Mouse (Mus musculus): ENCODE measurements at regions not wholly inside any gene's neighbourhood (a gene's known extent, or its start where the extent isn't known, plus 50 kb on each side); places are given as distances from the start of the nearest gene placed in this dataset.
"Not testable (repeated sequence)": the region's sequence is repeated elsewhere in the genome, so short reads cannot be mapped to it uniquely, and the experiment has no call there.

DNA sequence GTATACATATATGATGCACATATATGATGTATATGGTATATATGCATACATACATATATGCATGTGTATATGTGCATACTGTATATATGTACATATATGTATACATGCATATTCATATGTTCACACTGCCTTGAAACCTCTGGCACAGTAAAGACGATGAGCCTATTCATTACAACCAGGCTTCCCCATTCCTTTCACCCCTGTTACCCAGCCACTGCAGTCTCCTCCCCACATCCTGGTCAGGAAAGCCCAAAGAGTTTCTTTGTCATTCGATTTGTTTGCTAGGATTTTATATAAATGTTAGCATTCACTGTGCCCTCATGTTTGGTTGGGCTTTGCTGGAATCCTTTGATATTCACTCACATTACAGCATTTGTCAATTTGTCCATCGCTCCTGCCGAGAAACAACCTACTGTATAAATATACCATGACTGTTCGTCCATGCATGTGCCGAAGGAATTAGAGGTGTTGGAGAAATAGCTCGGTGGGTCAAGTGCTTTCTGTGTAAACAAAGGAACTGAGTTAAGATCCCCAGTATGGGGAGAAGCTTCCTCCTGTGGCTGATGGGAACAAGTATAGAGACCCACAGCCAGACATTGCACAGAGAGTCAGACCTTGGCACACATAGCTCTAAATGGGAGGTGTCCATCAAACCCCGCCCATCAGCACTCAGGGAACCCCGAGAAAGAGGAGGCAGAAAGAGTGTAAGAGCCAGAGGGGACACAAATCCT, 81.0 kb upstream of the Dars start:
- H3K27ac ChIP-seq, result no peak overlapping the region
- 35% methylated on average over 9 of the region's 9 CpGs for WGBS
- no peak for ATAC-seq (ENCODE audit: insufficient read depth, low FRiP score, low read depth)
- no peaks in the 10 kb centered on the region for H3K9me3 ChIP-seq
- no peak overlapping the region for H3K9ac ChIP-seq
- H3K36me3 ChIP-seq, result no peaks in the 10 kb centered on the region
- H3K4me2 ChIP-seq, result no peak overlapping the region
- H3K27me3 ChIP-seq (replicated peaks), result no peaks in the 10 kb centered on the region
- no peak overlapping the region for H3K4me3 ChIP-seq (replicated peaks)
- no peaks in the 10 kb centered on the region for H3K4me1 ChIP-seq

DNA sequence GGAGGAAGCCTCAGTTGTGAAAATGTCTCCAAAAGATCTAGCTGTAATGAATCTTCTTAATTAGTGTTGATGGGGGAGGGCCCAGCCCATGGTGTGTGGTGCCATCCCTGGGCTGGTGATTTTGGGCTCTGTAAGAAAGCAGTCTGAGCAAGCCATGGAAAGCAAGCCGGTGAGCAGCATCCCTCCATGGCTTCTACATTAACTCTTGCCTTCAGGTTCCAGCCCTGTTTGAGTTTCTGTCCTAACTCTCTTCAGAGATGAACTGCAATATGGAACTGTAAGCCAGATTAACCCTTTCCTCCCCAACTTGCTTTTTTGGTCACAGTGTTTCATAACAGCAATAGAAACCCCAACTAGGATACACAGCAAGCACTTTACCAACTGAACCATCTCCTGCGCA, 75.1 kb upstream of the Dars start:
- H3K4me2 ChIP-seq, result no peak overlapping the region
- no peaks in the 10 kb centered on the region for H3K4me1 ChIP-seq
- no peaks in the 10 kb centered on the region for H3K9me3 ChIP-seq
- no peak overlapping the region for H3K9ac ChIP-seq
- no peak overlapping the region for H3K27ac ChIP-seq
- no peaks in the 10 kb centered on the region for H3K27me3 ChIP-seq (replicated peaks)
- no peak for ATAC-seq (ENCODE audit: insufficient read depth, low FRiP score, low read depth)
- no peak overlapping the region for H3K4me3 ChIP-seq (replicated peaks)
- no peaks in the 10 kb centered on the region for H3K36me3 ChIP-seq
- 95% methylated on average over 2 of the region's 2 CpGs for WGBS

DNA sequence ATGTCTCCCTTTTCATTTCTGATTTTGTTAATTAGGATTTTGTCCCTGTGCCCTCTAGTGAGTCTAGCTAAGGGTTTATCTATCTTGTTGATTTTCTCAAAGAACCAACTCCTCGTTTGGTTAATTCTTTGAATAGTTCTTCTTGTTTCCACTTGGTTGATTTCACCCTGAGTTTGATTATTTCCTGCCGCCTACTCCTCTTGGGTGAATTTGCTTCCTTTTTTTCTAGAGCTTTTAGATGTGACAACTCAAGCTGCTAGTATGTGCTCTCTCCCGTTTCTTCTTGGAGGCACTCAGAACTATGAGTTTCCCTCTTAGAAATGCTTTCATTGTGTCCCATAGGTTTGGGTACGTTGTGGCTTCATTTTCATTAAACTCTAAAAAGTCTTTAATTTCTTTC, 70.0 kb upstream of the Dars start:
- not testable (repeated sequence) for H3K36me3 ChIP-seq; H3K4me1 ChIP-seq; H3K27me3 ChIP-seq (replicated peaks); H3K4me3 ChIP-seq (replicated peaks); H3K9ac ChIP-seq; H3K4me2 ChIP-seq; H3K27ac ChIP-seq; H3K9me3 ChIP-seq; ATAC-seq (ENCODE audit: insufficient read depth, low FRiP score, low read depth)
- WGBS, result 76% methylated on average over 4 of the region's 4 CpGs

DNA sequence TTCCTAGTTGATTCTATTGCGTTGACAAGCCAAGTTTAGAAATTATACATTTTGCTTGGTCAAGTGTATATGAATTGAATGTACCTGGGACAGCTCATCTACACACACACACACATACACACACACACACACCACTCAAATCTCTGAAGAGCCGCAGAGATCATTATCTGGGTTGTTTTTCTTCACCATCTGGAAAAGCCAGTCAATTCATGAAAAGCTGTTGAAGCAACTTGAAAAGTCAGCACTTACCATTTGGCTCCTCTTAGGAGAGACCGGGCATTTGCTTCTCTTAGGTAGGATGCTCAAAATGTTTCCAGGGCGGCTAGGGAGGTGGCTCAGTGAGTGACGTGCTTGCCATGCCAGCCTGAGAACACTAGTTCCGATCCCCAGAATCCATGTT, 61.2 kb upstream of the Dars start:
- no peak for ATAC-seq (ENCODE audit: insufficient read depth, low FRiP score, low read depth)
- Histone ChIP-seq H3K27ac (no peak overlapping the region), H3K36me3 (no peaks in the 10 kb centered on the region), H3K9ac (no peak overlapping the region), H3K4me2 (no peak overlapping the region), H3K27me3 (replicated peaks) (no peaks in the 10 kb centered on the region), H3K4me1 (no peaks in the 10 kb centered on the region), H3K4me3 (replicated peaks) (no peak overlapping the region), H3K9me3 (no peaks in the 10 kb centered on the region)
- WGBS, result 73% methylated on average over 6 of the region's 6 CpGs

DNA sequence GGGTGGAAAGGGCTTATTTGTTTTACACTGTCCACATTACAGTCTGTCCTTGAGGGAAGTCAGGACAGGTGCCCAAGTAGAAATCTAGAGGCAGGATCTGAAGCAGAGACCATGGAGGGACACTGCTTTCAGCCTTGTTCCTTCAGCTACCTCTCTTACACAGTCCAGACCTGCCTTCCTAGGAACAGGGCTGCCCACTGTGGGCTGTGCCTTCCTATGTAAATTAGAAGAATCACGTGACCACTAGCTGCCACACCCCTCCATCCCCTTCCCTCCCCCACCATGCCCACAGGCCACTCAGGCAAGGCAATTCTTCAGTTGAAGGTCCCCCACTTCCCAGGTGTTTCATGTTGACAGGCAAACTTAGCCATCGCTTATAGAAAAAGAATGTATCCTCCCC, 60.5 kb upstream of the Dars start:
- Histone ChIP-seq H3K4me1 (0 out of 2 replicates have a peak, but pooled peaks cover under 1% of the 10 kb centered on the region), H3K9ac (no peak overlapping the region), H3K4me3 (replicated peaks) (no peak overlapping the region), H3K36me3 (no peaks in the 10 kb centered on the region), H3K27me3 (replicated peaks) (no peaks in the 10 kb centered on the region), H3K4me2 (no peak overlapping the region), H3K27ac (no peak overlapping the region), H3K9me3 (no peaks in the 10 kb centered on the region)
- 77% methylated on average over 2 of the region's 2 CpGs for WGBS
- no peak for ATAC-seq (ENCODE audit: insufficient read depth, low FRiP score, low read depth)

DNA sequence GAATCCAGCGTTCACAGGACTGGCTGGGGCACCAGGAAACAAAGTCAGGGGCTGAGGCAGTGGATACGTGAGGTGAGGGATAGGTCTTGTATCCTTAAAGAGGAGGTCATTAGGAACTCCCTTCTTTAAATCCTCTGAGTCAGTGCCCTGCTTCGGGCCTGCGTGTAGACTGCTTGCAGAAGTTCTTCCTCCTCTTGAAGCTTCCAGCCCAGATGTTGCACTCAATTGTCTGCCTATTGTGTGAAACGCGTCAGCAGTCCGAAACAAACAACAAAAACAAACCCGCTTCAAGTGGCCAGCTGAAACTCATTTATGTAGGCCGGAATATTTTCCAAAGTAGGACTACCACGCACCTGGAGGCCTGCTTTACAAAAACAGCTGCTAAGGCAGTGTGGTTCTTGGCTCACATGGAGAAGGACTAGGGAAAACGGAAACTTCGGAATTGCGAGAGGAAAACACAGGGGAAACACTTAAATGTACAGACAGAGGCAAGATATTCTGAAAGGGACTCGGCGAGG, 55.6 kb upstream of the Dars start:
- no peaks in the 10 kb centered on the region; the same call in 1 of the 2 replicates for H3K27me3 ChIP-seq (replicated peaks)
- no peak; the same call in 1 of the 2 replicates for ATAC-seq (ENCODE audit: insufficient read depth, low FRiP score, low read depth)
- H3K4me1 ChIP-seq, result peaks cover 3% of the 10 kb centered on the region; the same call in 1 of the 2 replicates
- H3K36me3 ChIP-seq, result no peaks in the 10 kb centered on the region
- H3K4me3 ChIP-seq (replicated peaks), result peak overlapping the region; percentile 8
- no peak overlapping the region for H3K27ac ChIP-seq
- 36% methylated on average over 15 of the region's 15 CpGs for WGBS
- H3K4me2 ChIP-seq, result peak overlapping the region; percentile 53
- no peaks in the 10 kb centered on the region for H3K9me3 ChIP-seq
- no peak overlapping the region for H3K9ac ChIP-seq

DNA sequence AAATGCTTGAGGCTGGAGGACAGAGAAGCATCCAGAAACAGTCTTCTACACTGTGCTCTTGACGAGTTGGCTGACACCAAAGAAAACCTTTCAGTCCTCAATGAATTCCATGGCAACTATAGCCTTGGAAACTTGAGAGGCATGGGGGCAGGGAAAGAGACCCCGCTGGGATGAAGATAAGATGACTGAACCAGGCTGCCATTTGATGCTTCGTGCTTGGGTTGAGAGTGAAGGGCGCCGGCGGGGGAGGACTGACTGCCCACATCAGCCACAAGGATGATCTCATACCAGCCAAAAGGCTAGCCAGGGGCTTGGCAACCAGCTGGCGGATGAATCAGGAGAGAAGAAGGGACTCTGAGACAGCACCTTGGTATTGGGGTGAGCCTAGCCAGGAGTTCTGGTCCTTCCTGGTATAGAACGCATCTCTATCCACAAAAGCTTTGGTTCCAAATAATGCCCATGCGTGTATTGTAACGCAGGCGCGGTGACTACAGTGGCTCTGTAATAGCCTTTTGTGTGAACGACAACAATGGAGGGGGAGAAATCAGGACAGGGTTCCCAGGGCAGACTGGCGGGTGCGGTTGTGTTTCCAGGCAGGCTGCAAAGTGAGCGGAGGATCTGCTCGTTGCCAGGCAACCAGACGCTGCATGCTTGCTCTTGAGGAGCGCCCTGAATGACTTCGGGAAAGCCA, 55.0 kb upstream of the Dars start:
- Histone ChIP-seq H3K4me2 (peak overlapping the region; percentile 53), H3K4me1 (peaks cover 3% of the 10 kb centered on the region; the same call in 1 of the 2 replicates), H3K9me3 (no peaks in the 10 kb centered on the region), H3K36me3 (no peaks in the 10 kb centered on the region), H3K9ac (no peak overlapping the region), H3K27me3 (replicated peaks) (no peaks in the 10 kb centered on the region; the same call in 1 of the 2 replicates), H3K27ac (no peak overlapping the region), H3K4me3 (replicated peaks) (peak overlapping the region; percentile 8)
- peak; percentile 77 for ATAC-seq (ENCODE audit: insufficient read depth, low FRiP score, low read depth)
- 5% methylated on average over 20 of the region's 20 CpGs for WGBS

DNA sequence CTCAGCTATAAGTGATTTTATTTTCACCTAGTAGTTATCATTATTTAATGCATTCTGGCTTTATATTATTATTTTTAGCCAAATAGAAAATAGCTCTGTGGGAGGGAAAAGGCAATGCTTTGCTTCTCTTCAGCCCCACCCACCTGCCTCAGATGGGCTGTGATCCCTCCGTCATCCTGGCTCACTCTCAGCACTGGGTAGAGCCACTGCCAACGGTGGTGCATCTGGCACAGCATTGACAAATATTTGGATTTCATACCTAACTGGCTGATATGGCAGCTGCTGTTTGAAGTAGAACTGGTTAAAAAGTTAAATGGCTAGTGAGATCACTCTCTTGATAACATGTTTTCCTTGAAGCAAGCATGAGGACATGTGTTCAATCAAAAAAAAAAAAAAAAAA, 53.6 kb upstream of the Dars start:
- Histone ChIP-seq H3K36me3 (no peaks in the 10 kb centered on the region), H3K4me2 (no peak overlapping the region), H3K4me3 (replicated peaks) (no peak overlapping the region), H3K9me3 (no peaks in the 10 kb centered on the region), H3K27ac (no peak overlapping the region), H3K9ac (no peak overlapping the region), H3K27me3 (replicated peaks) (no peaks in the 10 kb centered on the region; the same call in 1 of the 2 replicates), H3K4me1 (peaks cover 3% of the 10 kb centered on the region; the same call in 1 of the 2 replicates)
- 53% methylated on average over 2 of the region's 2 CpGs for WGBS
- no peak for ATAC-seq (ENCODE audit: insufficient read depth, low FRiP score, low read depth)

DNA sequence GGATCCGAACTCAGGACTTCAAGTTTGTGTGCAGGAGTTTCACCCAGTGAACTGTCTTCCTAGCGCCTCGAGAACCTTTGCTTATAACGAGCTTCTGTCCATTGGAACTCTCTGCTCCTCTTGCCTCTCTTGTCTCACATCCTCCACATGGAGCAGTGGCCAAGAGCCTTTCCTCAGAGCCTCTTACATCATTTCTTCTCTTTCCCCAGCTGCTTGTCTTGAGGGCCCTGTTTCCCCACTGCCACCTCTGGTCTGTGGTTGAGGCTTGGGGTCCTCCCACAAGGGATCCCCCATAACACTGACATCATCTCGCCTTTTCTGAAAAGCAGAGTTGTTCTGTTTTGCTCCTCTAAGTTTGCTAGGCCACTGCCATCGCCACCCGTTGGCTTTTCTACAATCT, 51.9 kb upstream of the Dars start:
- WGBS, result 92% methylated on average over 7 of the region's 7 CpGs
- H3K27me3 ChIP-seq (replicated peaks), result no peaks in the 10 kb centered on the region; the same call in 1 of the 2 replicates
- H3K9me3 ChIP-seq, result no peaks in the 10 kb centered on the region
- no peak overlapping the region for H3K4me2 ChIP-seq
- no peak overlapping the region for H3K4me3 ChIP-seq (replicated peaks)
- no peak overlapping the region for H3K9ac ChIP-seq
- H3K4me1 ChIP-seq, result peaks cover 3% of the 10 kb centered on the region; the same call in 1 of the 2 replicates
- no peaks in the 10 kb centered on the region for H3K36me3 ChIP-seq
- no peak overlapping the region for H3K27ac ChIP-seq
- ATAC-seq (ENCODE audit: insufficient read depth, low FRiP score, low read depth), result no peak

Data from stomach, embryonic 15.5 days (tissue).